Mouse (Mus musculus): ENCODE data around the gene Dleu7. TPM values are rescaled to one million over a fixed set of nuclear protein-coding genes. Genes with fewer than 3 reads are reported as not detected.

Dleu7 gene
- total RNA-seq, 2 experiments from 2014 or later: not detected

Other genes starting within 250 kb of the Dleu7 start
- gene Rnaseh2b, start 458 bp downstream of the Dleu7 start, total RNA-seq (2014; fragmentation: Nextera tagmentation): 86.1 and 94.1 TPM in 2 replicates
- 58.5 and 60.1 TPM in 2 replicates for gene Rnaseh2b, start 458 bp downstream of the Dleu7 start, total RNA-seq (2017)
- gene Gucy1b2, start 163.2 kb upstream of the Dleu7 start, total RNA-seq (2014; fragmentation: Nextera tagmentation): not detected in 2 replicates
- not detected in 2 replicates for gene Gucy1b2, start 163.2 kb upstream of the Dleu7 start, total RNA-seq (2017)

Measured in granulocyte monocyte progenitor cell, adult 5-6 weeks (primary cell).